Mouse (Mus musculus): ENCODE results near the gene Sprr2k. TPM values are rescaled to one million over a fixed set of nuclear protein-coding genes. Genes with fewer than 3 reads are reported as not detected.

Sprr2k gene
- polyA plus RNA-seq (2012; rRNA removed) = 0.05 TPM in 1 of 2 replicates, not detected in the other

GRCm38 (mm10) chr3:92432282-92432681, at the start of gene Sprr2k:
Gene Sprr2k (plus strand): TSS chr3:92432582.

GRCm38 (mm10) chr3:92385385-92385784, 47.0 kb upstream of the Sprr2k start, which contains the start of gene Sprr2h:
Gene Sprr2h (plus strand): TSS chr3:92385685.

GRCm38 (mm10) chr3:92407691-92408090, 24.7 kb upstream of the Sprr2k start, which contains the start of gene Sprr2i:
Gene Sprr2i (plus strand): TSS chr3:92407991.

GRCm38 (mm10) chr3:92417782-92418181, 14.6 kb upstream of the Sprr2k start, which contains the start of gene Sprr2j-ps:
Gene Sprr2j-ps (plus strand): TSS chr3:92418082.

GRCm38 (mm10) chr3:92429323-92429722, 3.1 kb upstream of the Sprr2k start, which contains the start of gene Gm9774:
Gene Gm9774 (minus strand): TSS chr3:92429423.

GRCm38 (mm10) chr3:92438689-92439088, 6.3 kb downstream of the Sprr2k start, which contains the start of gene Sprr1b:
Gene Sprr1b (minus strand): TSS chr3:92438789.

GRCm38 (mm10) chr3:92458620-92459019, 26.2 kb downstream of the Sprr2k start, which contains the start of gene Sprr3:
Gene Sprr3 (minus strand): TSS chr3:92458720.

Other genes starting within 250 kb of the Sprr2k start
- not detected in 2 replicates for gene Sprr2a1, start 216.8 kb upstream of the Sprr2k start, polyA plus RNA-seq (2012; rRNA removed)
- gene Sprr2a2, start 216.7 kb upstream of the Sprr2k start, polyA plus RNA-seq (2012; rRNA removed) = 0.19 and 0.24 TPM in 2 replicates
- gene Sprr2a3, start 147.2 kb upstream of the Sprr2k start, polyA plus RNA-seq (2012; rRNA removed) = not detected in 2 replicates
- gene Sprr2b, start 116.0 kb upstream of the Sprr2k start, polyA plus RNA-seq (2012; rRNA removed) = not detected in 2 replicates
- not detected in 2 replicates for gene Sprr2d, start 93.4 kb upstream of the Sprr2k start, polyA plus RNA-seq (2012; rRNA removed)
- not detected in 2 replicates for gene Sprr2e, start 80.4 kb upstream of the Sprr2k start, polyA plus RNA-seq (2012; rRNA removed)
- gene Sprr2f, start 67.4 kb upstream of the Sprr2k start, polyA plus RNA-seq (2012; rRNA removed) = not detected in 2 replicates
- not detected in 2 replicates for gene Sprr2h, start 46.9 kb upstream of the Sprr2k start, polyA plus RNA-seq (2012; rRNA removed)
- gene Sprr2i, start 24.6 kb upstream of the Sprr2k start, polyA plus RNA-seq (2012; rRNA removed) = not detected in 2 replicates
- not detected in 2 replicates for gene Sprr2j-ps, start 14.5 kb upstream of the Sprr2k start, polyA plus RNA-seq (2012; rRNA removed)
- 3.4 and 4.3 TPM in 2 replicates for gene Gm9774, start 3.2 kb upstream of the Sprr2k start, polyA plus RNA-seq (2012; rRNA removed)
- not detected in 2 replicates for gene Sprr1b, start 6.2 kb downstream of the Sprr2k start, polyA plus RNA-seq (2012; rRNA removed)
- gene Sprr3, start 26.1 kb downstream of the Sprr2k start, polyA plus RNA-seq (2012; rRNA removed) = not detected in 2 replicates
- gene Sprr1a, start 53.3 kb downstream of the Sprr2k start, polyA plus RNA-seq (2012; rRNA removed) = 0.06 TPM in 1 of 2 replicates, not detected in the other
- gene Sprr4, start 67.9 kb downstream of the Sprr2k start, polyA plus RNA-seq (2012; rRNA removed) = not detected in 2 replicates
- not detected in 2 replicates for gene 2310046K23Rik, start 101.9 kb downstream of the Sprr2k start, polyA plus RNA-seq (2012; rRNA removed)
- 0.03 TPM in 2 replicates for gene Ivl, start 141.2 kb downstream of the Sprr2k start, polyA plus RNA-seq (2012; rRNA removed)
- gene Smcp, start 156.4 kb downstream of the Sprr2k start, polyA plus RNA-seq (2012; rRNA removed) = 0.03 TPM in 1 of 2 replicates, not detected in the other
- not detected in 2 replicates for gene 2210017I01Rik, start 174.9 kb downstream of the Sprr2k start, polyA plus RNA-seq (2012; rRNA removed)
- not detected in 2 replicates for gene Lce6a, start 189.1 kb downstream of the Sprr2k start, polyA plus RNA-seq (2012; rRNA removed)
- gene Lce1a1, start 215.7 kb downstream of the Sprr2k start, polyA plus RNA-seq (2012; rRNA removed) = not detected in 2 replicates
- not detected in 2 replicates for gene Lce1b, start 224.3 kb downstream of the Sprr2k start, polyA plus RNA-seq (2012; rRNA removed)
- not detected in 2 replicates for gene Lce1a2, start 237.7 kb downstream of the Sprr2k start, polyA plus RNA-seq (2012; rRNA removed)
- gene Lce1c, start 246.7 kb downstream of the Sprr2k start, polyA plus RNA-seq (2012; rRNA removed) = not detected in 2 replicates